Mouse (Mus musculus) Patski (cell line): ENCODE measurements at regions not wholly inside any gene's neighbourhood (a gene's known extent, or its start where the extent isn't known, plus 50 kb on each side); places are given as distances from the start of the nearest gene placed in this dataset.

Experiments used
- ATAC-seq: fragments of 100-300 bp; one replicate; pipeline ENCODE4 v1.8.0; 2021
- CTCF ChIA-PET: fragments of 350-600 bp; sonication (Branson Sonifier 250); formaldehyde crosslinking; loops from one replicate; lab custom pipeline; 2022; ENCODE audit warnings: inconsistent platforms; lab: Charles Lee
- POLR2A ChIA-PET: fragments of 350-600 bp; sonication (Branson Sonifier 250); formaldehyde crosslinking; loops from one replicate; lab custom pipeline; 2022; ENCODE audit warnings: antibody characterized with exemption, inconsistent platforms; lab: Charles Lee
- DNase-seq: peaks from one replicate; pipeline ENCODE4 v3.0.0-alpha.2; 2011; ENCODE audit warnings: low read depth, low spot score
- H3K27me3 ChIP-seq: fragments of 371-371 bp; one replicate; pipeline ENCODE4 v1.5.1; 2021
- CTCF ChIP-seq: fragments of 100-300 bp; IDR thresholded peaks from one replicate; pipeline ENCODE4 v1.5.1; 2021
- in situ Hi-C: fragments of 300-500 bp; cut with MboI; formaldehyde crosslinking; loops from 3 replicates; pipeline ENCODE4 v1.11.1; 2018; ENCODE audit warnings: low pct_unique_long_range_greater_than_20kb, mixed read lengths

DNA sequence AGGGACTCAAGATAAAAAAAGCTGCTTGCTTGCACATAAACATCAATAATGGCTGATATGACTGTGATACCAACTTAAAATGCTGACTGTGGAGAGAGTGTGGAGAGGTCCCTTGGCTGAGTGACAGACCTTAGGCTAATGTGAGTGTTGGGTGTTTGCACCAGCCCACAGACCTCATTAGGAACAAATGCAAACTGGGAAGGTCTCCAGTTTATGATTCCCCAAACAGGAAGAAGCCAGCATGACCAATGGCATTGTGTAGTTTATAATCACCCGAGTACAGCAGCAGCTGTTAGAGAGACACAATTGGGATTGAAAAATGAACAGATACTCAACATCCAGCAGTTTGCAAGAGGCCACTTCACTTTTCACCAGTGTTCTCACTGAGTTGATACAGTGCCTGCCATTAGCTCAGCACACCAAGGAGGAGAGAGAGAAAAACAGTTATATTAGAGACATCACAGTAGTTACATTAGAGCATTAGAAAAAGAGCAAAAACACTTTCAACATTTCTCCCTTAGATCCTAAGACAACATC is 90.3 kb upstream of the Impg1 start:
- ChIA-PET CTCF (no interaction called here), POLR2A (no interaction called here)
- DNase-seq (no peak), ATAC-seq (no peak)
- in situ Hi-C loops, result no loop called here
- no peak for TF ChIP-seq CTCF
- peaks cover 5% of the 10 kb centered on the region for H3K27me3 ChIP-seq
